Mouse (Mus musculus): ENCODE results near the gene Dnah10. TPM values are rescaled to one million over a fixed set of nuclear protein-coding genes. Genes with fewer than 3 reads are reported as not detected.
A peak's percentile ranks its signal among the peaks of the same experiment; 100 is the strongest.

The Dnah10 gene
- total RNA-seq, 2 experiments from 2014 or later: 0.04 TPM; not detected in 1

DNA sequence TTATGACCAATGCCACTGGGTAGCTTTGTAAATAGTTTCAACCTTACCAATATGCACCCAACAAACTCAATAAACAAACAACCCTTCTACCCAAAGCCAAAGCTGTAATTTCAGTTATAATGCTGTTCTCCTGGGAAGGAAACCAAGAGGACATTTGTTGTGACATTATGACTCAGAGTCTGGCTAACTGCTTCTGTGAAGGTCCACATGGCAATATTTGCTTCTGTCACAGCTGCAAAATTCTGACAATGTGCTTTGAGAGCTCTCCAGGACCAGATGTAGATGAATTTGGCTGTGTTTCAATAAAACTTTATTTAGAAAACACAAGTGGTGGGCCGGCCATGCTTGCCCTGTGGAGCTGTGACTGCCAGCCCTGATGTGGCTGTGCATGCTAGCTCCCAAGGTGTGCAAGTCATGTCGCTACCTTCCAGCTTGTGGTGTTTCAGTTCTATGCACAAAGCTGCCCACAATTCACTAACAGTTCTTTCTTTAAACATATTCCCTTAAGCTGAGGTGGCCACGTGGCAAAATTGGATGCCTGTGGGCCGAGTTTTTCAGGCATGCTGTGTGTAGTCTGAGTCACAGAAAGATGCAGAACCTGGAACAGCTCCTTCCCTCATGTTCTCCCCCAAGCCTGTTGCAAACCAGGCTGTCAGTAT, 85.0 kb downstream of the Dnah10 start:
- no peak for ATAC-seq (ENCODE audit: poor library complexity, severe bottlenecking)

DNA sequence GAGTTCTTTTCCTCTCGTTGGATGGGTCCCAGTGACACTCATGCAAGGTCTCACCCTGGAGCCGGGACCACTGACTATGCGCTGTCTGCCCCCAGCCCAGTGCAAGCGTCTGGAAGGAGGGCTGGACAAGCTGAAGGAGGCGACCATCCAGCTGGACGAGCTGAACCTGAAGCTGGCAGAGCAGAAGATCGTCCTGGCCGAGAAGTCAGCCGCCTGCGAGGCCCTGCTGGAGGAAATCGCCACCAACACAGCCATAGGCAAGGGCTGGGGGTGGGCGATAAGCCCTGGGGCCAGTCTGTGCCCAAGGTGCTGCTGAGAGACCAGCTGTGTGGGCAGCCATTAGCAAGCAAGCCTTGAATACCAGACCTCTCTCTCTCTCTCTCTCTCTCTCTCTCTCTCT, 87.6 kb downstream of the Dnah10 start:
- ATAC-seq (ENCODE audit: poor library complexity, severe bottlenecking): no peak

DNA sequence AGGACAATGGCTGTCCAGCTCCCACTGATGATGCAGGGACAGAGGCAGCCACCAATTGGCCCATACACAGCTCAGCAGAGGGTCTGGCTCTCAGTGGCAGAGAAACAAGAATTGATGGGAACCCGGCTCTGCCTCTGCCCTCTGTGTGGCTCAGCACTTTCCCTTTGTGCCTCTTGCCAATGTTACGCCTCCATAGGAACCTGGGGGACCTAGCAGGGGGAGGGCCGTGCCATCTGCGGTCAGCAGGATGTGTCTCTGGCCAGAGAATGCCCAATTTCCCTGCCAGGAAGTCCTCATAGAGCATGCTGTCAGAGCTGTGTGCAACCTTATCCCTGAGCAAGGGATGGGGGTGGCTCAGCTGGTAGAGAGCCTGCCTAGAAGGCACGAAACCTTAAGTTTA, 89.9 kb downstream of the Dnah10 start:
- ATAC-seq (ENCODE audit: poor library complexity, severe bottlenecking): no peak

DNA sequence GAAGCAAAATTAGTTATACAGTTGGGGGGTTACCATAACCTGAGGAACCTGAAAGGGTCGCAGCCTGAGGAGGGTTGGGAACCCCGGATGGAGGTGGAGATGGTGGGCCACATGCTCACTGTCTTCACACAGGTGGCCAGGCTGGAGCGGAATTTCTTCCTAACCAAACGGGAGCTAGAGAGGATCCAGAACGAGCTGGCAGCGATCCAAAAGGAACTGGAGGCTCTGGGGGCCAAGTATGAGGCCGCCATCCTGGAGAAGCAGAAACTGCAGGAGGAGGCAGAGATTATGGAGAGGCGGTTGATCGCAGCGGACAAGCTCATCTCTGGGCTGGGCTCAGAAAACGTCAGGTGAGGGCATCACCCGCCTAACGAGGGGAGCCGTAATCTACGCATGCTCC, 92.2 kb downstream of the Dnah10 start:
- no peak for ATAC-seq (ENCODE audit: poor library complexity, severe bottlenecking)

DNA sequence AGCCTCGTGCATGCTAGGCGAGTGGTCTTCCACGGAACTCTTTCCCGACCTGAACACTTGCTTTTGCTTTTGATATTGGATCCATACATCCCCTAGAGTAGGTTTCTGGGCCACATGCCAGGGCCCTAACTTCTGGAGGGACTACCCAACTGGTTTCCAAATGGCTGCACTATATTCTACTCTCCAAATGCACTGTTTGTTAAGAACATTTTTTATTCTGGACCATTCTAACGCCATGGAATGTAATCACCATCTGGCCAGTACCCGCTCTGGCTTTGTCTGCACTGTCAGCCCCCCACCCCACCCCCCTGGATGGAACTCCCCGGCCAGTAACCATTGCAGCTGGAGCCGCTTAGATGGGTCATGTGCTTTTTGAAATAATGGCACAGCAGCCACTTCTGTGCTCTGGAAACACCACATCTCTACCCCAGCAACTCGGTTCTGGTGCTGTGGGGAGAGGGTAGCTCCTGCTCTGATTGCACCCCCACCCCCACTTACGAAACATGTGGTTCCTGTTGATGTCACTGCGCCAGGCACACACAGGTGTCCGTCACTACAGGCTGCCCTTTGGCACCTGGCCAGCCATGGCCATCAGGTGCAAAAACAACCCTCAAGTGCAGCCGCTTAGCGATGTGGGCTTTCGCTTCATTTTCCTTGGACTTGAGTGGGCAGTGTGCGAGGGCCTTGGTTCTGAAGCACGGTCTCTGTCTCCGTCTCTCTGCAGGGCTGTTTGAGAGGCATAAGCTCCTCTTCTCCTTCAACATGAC, 97.4 kb downstream of the Dnah10 start:
- ATAC-seq (ENCODE audit: poor library complexity, severe bottlenecking): no peak

DNA sequence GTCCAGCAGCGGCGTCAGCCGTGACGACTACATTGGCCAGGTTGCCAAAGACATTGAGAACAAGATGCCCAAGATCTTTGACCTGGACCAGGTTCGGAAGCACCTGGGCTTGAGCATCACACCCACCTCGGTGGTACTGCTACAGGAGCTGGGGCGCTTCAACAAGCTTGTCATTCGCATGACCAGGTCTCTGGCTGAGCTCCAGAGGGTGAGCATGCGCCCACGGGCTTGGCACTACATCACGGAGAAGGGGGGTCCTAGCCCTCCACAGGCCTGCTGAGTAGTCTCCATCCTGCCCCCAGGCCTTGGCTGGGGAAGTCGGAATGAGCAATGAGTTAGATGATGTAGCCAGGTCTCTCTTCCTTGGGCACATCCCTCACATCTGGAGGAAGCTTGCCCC, 105.4 kb downstream of the Dnah10 start:
- ATAC-seq (ENCODE audit: poor library complexity, severe bottlenecking): no peak

DNA sequence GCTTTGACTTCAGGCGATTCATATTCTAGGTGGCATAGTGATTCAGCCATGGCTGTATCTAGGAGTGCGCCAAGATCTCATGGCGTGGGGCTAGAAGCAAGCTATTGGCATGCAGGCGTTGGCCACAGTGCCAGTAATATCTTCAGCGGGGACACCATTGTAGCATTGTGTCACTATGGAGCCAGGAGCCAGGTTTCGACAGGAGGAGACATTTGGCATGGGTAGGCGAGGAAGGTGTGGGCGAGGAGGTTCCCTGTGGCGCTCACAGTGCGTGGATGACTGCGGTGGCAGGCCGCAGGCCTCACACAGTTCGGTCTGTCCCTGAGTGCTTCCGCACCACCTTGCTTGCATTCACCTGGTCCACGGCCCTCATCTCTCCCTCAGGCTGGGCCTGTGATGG, 110.3 kb downstream of the Dnah10 start:
- no peak for ATAC-seq (ENCODE audit: poor library complexity, severe bottlenecking)

DNA sequence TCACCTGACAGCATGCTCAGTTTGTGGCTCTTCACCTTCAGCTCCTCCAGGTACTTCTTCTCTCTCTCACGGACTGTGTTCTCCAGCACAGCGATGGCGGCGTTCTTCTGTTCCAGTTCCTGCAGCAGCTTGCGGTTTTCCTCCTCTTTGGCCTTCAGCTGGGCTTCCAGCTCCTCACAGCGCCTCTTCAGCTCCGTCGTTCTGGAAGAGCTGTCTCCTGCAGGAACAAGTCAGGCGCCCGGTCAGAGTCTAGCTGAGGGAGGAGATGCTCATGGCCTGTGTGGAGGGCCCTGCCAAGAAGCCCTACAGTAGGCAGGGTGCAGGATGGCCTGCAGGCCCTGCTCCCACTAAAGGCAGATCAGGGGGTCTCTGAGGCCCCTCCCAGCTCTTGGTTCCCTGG, 111.2 kb downstream of the Dnah10 start:
- ATAC-seq (ENCODE audit: poor library complexity, severe bottlenecking): no peak

DNA sequence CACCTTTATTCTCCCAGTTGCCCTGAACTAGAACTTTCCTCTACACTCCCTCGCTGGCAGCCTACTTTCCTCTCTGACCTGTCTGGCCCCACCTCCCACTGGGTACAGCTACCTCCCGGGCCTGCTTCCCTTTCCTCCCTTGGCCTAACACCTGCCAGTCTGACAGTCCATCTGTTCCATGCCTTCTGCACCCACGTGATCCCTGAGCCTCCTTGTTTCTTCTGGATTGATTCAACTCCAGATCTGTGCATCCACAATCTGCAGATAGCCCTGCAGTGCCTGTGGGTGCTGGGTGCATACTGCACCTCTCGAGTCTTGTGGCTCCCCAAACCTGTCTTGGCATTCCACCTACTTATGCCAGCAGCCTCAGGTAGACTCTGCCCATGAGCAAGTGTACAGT, 111.7 kb downstream of the Dnah10 start:
- no peak for ATAC-seq (ENCODE audit: poor library complexity, severe bottlenecking)

DNA sequence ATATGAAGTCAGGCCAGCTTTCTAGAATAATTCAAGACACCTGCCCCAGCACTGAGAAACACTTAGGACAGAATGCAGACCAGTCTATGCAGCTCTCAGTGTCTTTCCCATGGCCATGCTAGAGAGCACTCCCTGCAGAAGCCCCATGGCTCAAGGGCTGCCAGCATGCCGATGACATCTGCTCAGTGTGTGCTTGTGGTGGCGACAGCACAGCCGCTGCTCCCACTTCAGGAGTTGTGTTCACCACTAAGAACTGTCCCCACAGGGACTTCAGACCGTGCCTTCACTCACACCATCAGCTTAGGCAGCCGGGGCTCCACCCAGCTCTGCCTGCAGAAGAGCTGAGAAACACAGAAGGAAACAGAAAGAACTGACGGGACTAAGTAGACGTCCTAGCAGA, 115.3 kb downstream of the Dnah10 start:
- no peak for ATAC-seq (ENCODE audit: poor library complexity, severe bottlenecking)

DNA sequence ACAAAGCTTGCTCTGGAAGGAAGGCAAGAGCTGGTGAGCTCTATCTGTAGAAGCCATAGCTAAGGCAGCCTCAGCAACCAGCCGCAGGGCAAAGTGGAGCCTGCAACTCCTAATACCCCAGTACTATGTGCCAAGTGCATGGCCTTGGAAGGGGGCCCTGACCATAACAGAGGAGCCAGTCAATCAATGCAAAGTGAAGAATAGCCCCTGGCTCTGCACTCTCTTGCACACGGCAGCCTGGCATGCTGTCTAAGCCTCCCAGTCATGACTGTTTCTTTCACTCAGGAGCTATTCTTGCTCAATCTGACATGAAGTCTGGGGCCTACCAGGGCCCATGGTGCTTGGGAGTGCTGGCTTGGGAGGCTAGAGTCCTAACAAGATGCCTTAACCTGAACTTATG, 115.8 kb downstream of the Dnah10 start:
- no peak for ATAC-seq (ENCODE audit: poor library complexity, severe bottlenecking)

DNA sequence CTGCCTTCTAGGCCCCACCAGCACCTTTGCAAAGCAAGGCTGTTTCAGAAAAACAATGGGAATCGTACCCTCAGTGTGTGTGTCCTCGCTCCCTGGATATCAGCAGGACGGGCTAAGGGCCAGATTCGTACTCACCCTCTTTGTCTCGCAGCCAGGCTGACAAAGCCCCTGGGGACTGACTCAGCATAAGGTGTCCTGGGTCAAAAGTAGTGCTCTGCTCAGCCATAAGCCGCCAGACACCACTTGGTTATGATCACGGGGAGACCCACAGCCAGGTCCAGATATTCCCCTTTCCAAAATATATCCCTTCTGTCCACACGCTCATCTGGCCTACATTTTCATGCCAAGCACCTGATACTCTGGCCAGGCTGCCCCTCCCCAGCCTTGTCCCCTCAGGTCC, 118.5 kb downstream of the Dnah10 start:
- ATAC-seq (ENCODE audit: poor library complexity, severe bottlenecking): no peak

DNA sequence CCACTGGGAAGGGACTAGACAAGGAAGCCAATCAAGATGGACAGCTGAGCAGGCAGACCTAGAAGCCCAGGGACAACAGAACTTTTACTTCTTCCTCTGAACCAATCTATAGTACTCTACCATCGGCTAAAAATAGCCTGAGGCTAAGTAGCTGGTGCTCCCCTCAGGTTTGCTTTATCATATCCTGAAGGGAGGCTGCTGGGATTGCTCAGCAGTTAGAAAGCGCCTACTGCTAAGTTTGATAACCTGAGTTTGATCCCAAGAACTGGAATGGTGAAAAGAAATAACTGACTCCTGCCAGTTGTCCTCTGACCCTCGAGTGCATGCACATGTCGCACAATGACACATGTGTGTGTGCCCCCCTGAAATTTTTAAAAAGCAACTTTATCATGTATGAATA, 120.0 kb downstream of the Dnah10 start:
- no peak for ATAC-seq (ENCODE audit: poor library complexity, severe bottlenecking)

DNA sequence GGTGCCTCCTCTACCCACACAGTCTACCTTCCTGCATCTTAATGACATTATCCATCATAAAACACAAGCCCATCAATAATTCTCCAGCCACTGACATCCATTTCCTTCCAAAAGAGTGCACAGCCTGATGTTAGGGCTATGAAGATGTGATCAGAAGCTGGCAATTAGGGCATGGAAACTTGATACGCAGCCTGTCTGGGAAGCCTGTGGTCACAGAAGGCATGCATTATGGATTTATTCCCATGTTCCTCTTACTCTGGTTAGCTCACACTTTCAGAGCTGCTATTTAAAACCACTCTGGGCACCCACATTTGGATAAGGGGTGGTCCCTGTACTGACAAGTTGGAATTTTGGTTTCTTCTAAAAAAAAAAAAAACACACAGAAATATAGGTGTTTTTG, 122.1 kb downstream of the Dnah10 start:
- no peak for ATAC-seq (ENCODE audit: poor library complexity, severe bottlenecking)

DNA sequence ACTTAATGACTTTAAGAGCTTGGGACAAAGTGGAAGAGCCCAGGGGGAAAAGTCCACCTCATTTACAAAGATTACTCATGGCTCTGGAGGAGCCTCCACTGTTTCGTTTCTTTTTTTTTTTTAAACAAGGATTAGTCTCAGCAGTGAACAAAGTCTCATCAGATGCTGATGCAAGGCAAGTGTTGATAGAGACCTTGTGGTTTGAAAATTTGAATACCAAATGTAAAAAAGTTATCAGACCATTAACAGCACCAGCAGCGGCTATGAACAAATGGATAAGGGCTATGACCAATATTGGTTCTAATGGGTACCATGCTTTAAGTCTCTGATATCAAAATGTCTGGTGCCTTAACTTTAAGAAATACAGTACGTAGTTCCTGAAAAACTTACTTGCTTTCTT, 124.1 kb downstream of the Dnah10 start:
- no peak for ATAC-seq (ENCODE audit: poor library complexity, severe bottlenecking)

DNA sequence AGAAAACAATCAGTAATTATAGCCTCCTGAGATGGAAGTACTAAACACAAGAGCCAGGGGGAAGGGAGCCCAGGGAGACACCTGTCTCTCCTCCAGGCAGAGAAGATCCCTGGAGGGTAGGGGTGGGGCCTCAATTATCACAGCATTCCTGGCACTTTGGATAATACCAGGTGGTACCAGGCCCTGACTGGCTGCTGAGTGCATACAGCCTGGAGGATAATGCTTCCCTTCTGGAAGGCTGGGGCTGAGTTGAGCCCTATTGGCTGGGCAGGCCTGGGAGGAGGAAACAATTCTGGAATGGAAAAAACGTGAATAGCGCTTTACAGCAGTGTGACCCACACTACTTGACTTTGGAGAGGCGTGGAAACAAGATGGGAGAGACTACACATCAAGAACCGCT, 126.7 kb downstream of the Dnah10 start:
- ATAC-seq (ENCODE audit: poor library complexity, severe bottlenecking): no peak

DNA sequence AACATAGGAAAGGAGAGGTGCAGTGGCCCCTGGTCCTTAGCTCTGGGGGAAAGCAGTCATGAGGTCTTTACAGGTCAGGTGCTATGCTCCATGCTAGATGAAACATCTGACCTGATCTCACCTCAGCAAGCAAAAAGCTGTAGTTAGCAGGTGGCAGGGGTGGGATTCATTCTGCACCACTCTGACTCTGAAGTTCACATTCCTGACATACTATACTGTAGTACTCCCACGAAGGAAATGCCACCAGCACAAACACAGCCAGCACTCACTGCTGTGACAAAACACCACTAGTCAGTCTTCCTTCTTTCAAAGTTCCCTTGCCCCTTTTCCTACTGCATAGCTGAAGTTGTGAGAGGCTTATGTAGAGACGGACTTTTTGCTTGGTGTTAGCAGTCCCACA, 127.4 kb downstream of the Dnah10 start:
- ATAC-seq (ENCODE audit: poor library complexity, severe bottlenecking): no peak

DNA sequence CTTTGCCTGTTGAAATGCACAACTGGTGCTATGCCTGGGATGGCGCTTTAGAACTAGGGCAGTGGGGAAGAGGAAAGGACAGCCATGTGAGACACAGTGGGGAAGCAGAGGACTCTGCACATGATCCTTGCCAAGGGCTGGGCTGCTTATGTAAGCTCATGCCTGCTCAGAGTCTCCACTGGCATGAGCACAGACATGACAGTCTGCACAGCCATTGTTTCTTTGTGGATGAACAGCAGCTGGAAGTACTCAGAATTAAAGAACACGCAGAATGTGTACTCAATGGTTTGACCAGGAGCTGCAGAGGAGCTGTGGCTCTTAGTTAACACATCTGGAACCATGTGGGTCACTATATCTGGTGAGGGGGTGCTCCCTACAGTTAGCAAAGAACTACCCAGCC, 128.2 kb downstream of the Dnah10 start:
- ATAC-seq (ENCODE audit: poor library complexity, severe bottlenecking): no peak

DNA sequence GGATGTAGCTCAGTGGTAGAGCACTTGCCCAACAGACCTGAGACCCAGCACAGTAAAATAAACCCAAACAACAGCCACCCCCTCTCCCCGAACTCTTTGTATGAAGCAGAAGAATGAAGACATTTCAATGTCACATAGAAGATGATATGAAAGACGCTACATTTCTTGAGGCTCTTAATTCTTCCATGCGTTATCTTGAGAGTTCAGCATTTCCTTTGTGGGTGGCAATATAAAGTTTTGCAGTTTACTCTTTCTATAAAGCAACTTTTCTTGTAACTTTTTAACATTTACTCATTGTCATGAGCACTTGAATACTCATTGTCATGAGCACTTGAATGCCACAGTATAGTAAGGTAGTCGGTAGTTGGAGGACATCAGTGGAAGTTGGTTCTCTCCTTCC, 129.3 kb downstream of the Dnah10 start:
- no peak for ATAC-seq (ENCODE audit: poor library complexity, severe bottlenecking)

DNA sequence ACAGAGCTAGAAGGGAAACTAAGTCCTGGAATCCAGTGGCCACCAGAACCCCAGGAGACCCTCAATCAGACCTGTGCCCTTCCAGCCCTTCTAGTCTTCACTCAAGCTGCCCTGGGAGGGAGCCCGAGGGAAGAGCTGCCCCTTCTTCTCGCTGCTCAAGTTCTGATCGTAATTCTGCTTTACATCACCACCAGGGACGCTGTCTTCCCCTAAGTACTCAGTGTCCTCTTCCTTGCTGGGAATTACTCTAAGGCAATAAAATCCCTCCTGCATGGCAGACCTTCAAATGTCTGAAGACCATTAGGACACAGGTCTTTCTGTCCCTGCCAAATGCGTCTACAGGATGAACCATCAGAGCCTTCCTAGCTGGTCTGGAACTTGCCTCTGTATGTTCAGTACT, 135.1 kb downstream of the Dnah10 start:
- no peak for ATAC-seq (ENCODE audit: poor library complexity, severe bottlenecking)

DNA sequence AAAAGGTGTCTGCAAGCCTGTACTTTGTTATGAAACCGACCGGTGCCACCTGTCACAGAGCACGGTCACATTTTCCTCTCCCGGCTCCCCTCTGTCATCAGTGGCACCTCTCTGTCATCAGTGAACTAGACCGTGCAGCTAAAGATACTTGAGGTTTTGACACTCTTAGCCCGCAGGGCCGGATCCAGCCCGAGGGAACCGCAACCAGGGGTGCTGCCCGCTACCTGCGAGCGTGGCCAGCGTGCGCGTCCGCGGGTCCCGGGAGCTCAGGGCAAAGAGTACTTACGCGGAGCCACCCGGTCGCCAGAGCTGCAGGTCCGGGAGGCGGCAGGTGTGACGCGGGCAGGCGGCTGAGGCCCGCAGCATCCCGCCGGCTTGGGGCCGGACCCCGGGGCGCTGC, 136.6 kb downstream of the Dnah10 start:
- no peak for ATAC-seq (ENCODE audit: poor library complexity, severe bottlenecking)

DNA sequence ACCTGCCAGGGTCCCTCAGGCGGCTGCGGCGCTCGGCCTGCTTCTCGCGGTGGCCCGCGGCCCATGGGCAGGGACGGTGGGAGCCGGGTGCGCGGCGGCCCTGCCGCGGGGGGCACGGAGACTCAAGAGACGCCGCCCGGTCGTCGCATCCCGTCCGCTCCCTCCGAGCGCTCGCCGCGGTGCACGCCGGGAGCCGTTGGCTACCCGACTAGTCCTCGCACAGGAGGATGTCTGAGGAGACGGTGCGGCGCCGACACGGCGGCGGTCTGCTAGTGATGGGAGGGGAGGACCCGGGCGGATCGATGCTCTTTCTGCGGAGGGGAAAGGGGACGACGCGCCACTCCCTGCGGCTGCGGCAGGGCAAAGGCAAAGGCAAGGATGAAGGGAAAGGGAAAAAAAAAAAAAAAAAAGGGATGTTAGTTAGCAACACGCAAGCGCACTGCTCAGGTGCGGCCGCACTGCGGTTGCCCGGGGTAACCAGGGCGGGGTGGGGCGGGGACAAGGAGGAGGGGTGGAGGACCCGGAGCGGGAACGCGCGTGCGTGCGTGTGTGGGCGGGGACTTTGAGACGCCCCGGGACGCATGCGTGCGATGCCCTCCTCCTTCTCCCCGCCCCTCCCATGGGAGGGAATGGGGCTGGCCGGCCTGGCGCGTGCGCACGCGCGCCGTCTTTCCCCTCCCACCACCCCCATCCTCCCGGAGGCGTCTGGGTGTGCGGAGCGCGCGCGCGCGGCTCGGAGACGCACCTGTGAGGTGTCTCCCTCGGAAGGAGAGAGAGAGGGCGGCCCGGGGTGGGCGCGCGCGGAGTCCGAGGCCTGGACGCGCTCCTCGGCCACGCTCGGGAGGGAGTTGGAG, 137.4 kb downstream of the Dnah10 start, which contains the start of the genes Ccdc92 and Zfp664:
Gene Ccdc92, minus strand, starts transcription at position 412 of the 854 bp plus-strand sequence.
Gene Zfp664, plus strand, starts transcription at position 679 of the 854 bp plus-strand sequence.
- ATAC-seq (ENCODE audit: poor library complexity, severe bottlenecking): peak; percentile 97
